Mouse (Mus musculus) brown adipose tissue, adult 24 weeks (tissue): ENCODE data around the gene Elmsan1. TPM values are rescaled to one million over a fixed set of nuclear protein-coding genes. Genes with fewer than 3 reads are reported as not detected.

Experiments
- H3K27ac ChIP-seq: fragments of 200-500 bp; replicated peaks from 2 replicates; pipeline ENCODE4 v1.5.1; 2012; ENCODE audit warnings: low read depth, mild to moderate bottlenecking, low read length
- H3K4me1 ChIP-seq: fragments of 200-500 bp; 2 replicates; pipeline ENCODE4 v1.6.1; 2012; ENCODE audit warnings: low read length, mixed read lengths; ENCODE audit not compliant: control insufficient read depth, insufficient read depth, insufficient read length
- H3K4me3 ChIP-seq: fragments of 200-500 bp; 2 replicates; pipeline ENCODE4 v1.5.1; 2012; ENCODE audit warnings: low read depth, mild to moderate bottlenecking, low read length, moderate library complexity; ENCODE audit not compliant: insufficient read depth
- polyA plus RNA-seq: library from polyadenylated mRNA; stranded (reverse); fragments of >200 nt; gene quantifications from 2 replicates; pipeline ENCODE4 v1.2.4, GENCODE M21; 2012; ENCODE audit not compliant: missing spikeins, insufficient read depth, insufficient read length

Gene Elmsan1
- polyA plus RNA-seq, 1 experiment, result 9.5 TPM

- no peak overlapping the region for H3K4me3 ChIP-seq
Observed at GRCm38 (mm10) chr12:84191190-84191589, 27.5 kb downstream of the Elmsan1 start.

GRCm38 (mm10) chr12:84190151-84190820 is 28.4 kb downstream of the Elmsan1 start:
- Histone ChIP-seq H3K4me3 (peak overlapping the region; percentile 12; the same call in 1 of the 2 replicates), H3K27ac (no peak overlapping the region), H3K4me1 (peaks cover 61% of the 10 kb centered on the region)

More at GRCm38 (mm10) chr12:84191190-84191589, 27.5 kb downstream of the Elmsan1 start:
- H3K4me1 ChIP-seq, result peaks cover 56% of the 10 kb centered on the region
- H3K27ac ChIP-seq, result no peak overlapping the region

DNA sequence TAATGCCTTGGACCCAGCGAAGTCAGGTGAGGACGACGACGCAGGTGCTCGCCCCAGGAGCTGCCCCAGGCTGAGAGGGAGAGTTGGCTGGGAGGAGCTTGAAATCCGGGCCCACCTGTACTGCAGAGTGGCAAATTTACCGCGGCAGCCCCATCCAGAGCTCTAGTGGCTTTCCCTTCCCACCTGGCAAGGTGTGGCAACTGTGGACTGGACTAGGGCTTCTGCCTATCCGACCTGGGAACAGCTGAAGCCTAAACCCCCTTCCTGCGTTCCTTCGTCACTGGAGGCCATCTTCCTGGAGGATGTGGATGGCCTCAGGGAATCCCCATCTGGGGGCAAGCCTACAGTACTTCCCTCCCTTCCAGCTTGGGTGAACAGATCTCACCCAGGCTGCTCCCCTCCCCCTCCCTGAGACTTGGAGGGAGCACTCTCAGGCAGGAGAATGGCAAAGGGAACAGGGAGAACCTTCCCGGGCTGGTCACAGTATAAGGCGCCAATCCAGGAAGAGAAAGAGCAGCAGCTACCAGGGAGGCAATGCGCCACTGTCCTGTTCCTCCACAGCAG is 29.7 kb downstream of the Elmsan1 start:
- peak overlapping the region; percentile 21; the same call in 1 of the 2 replicates for H3K27ac ChIP-seq
- H3K4me3 ChIP-seq, result no peak overlapping the region
- peaks cover 63% of the 10 kb centered on the region for H3K4me1 ChIP-seq

- Histone ChIP-seq H3K4me3 (no peak overlapping the region), H3K27ac (peak overlapping the region; percentile 20), H3K4me1 (peaks cover 64% of the 10 kb centered on the region)
Observed at GRCm38 (mm10) chr12:84187752-84188601, 30.7 kb downstream of the Elmsan1 start.

DNA sequence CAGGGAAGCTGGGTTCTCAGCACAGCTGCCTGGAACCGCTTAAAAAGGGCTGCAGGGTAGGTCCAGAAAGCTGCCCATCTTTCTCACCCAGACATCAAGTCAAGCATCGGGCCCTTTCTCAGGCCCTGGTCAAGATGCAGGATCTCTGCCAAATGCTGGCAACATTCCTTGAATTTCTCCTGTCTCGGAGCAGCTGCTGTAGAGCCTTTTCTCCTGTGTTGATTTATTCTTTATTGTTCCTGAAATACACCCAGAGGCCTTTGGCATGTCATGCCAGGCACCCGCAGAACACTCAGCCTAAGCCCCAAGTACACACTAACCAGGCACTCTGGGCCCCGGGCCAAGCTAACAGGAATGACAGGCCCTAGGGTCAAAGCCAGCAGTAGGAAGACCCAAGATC is 31.7 kb downstream of the Elmsan1 start:
- Histone ChIP-seq H3K4me3 (no peak overlapping the region), H3K4me1 (peaks cover 65% of the 10 kb centered on the region), H3K27ac (peak overlapping the region; percentile 1; the same call in 1 of the 2 replicates)

- Histone ChIP-seq H3K4me1 (peaks cover 69% of the 10 kb centered on the region), H3K27ac (no peak overlapping the region), H3K4me3 (no peak overlapping the region)
Observed at GRCm38 (mm10) chr12:84186536-84186935, 32.1 kb downstream of the Elmsan1 start.

- peaks cover 74% of the 10 kb centered on the region for H3K4me1 ChIP-seq
- no peak overlapping the region for H3K27ac ChIP-seq
- no peak overlapping the region for H3K4me3 ChIP-seq
Observed at GRCm38 (mm10) chr12:84185547-84185946, 33.1 kb downstream of the Elmsan1 start.

- Histone ChIP-seq H3K4me3 (no peak overlapping the region), H3K4me1 (peaks cover 75% of the 10 kb centered on the region), H3K27ac (no peak overlapping the region)
Observed at GRCm38 (mm10) chr12:84184979-84185378, 33.7 kb downstream of the Elmsan1 start.

- no peak overlapping the region for H3K27ac ChIP-seq
- H3K4me3 ChIP-seq, result no peak overlapping the region
- H3K4me1 ChIP-seq, result peaks cover 72% of the 10 kb centered on the region
Observed at GRCm38 (mm10) chr12:84181999-84182398, 36.7 kb downstream of the Elmsan1 start.

DNA sequence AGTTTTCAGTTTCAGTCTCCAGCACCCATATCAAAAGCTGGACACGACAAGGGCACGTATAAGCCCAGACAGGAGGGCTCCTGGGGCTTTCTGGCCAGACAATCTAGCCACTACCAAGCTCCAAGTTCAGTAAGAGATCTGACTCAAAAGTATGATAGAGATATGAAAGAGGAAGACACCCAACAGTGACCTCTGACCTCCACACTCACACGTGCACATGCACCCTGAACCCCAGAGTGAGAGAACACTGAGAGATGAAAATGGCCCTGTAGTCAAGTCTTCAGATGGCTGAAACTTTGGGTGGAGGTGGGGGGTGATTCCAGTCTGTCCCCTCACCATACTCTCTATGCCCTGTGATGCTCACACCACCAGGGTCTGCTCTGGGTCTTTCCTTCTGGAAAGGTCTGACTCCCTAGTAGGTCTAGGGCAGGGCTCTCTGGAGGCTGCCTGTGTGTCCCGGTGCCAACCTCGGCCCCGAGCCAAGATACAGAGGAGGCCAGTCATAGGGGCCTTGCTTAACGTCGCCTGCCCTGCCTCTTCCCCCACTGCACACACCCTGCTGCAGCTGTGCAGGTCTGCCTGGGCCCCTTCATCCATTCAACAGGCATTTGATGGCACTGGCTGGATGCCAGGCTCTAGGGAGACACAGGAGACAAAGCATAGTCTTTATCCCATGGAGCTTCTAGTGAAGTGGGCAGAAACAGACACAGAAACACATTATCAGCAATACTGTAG is 37.8 kb downstream of the Elmsan1 start:
- no peak overlapping the region for H3K4me3 ChIP-seq
- peaks cover 73% of the 10 kb centered on the region for H3K4me1 ChIP-seq
- H3K27ac ChIP-seq, result peak overlapping the region; percentile 55

DNA sequence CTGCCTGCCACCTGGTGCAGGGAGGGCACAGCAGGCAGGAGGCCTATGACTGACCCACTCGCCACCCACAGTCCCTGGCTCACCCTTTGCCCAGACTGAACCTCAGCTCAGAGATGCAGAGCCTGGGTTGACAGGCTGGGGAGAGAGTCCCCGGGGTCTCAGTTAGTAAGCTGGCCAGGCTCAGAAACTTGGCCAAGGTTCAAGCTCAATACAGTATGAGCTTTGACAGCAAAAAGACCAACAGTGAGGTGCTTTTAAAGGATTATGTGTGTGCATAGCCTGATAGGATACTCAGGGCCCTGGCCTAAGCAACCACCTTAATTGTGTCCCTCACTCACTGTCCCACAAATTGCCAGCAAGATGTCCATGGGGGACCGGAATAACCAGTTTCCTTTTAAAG is 38.6 kb downstream of the Elmsan1 start:
- H3K4me3 ChIP-seq, result no peak overlapping the region
- H3K4me1 ChIP-seq, result peaks cover 68% of the 10 kb centered on the region
- peak overlapping the region; percentile 55 for H3K27ac ChIP-seq

DNA sequence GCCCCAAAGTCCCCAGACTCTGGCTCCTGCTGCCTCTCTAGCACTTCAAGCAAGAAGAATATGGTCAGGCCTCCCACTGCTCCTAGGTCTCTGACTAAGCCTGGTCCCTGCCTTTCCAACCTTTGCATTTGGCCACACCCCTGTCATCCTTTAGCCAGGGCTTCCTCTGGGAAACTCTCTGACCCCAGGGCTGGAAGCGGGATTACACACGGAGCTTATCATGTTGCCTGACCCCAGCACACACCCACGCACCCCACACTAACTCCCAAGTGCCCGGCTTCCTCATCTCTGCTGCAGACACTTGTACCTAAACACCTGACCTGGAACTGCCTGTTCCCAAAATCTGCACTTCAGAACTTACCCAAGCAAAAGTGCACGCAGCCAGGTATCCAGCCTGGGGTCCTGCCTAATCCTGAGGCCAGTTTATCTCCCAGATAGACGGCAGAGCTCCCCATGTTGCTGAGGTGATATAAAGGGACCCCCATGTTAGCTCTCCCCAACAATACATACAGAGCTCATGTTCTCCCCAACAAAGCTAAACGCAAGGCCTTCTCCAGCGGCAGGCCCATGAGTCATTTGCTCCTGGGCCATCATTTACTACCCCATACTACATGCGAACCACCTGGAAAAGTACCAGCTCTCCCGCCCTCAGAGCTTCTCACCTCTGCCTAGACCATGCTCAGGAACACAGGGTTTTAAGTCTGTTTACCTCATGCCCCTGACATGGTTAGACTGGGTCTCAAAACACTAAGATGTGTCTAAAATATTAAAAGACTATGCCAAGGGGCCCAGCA is 39.8 kb downstream of the Elmsan1 start:
- no peak overlapping the region for H3K4me3 ChIP-seq
- peaks cover 71% of the 10 kb centered on the region for H3K4me1 ChIP-seq
- peak overlapping the region; percentile 25 for H3K27ac ChIP-seq

DNA sequence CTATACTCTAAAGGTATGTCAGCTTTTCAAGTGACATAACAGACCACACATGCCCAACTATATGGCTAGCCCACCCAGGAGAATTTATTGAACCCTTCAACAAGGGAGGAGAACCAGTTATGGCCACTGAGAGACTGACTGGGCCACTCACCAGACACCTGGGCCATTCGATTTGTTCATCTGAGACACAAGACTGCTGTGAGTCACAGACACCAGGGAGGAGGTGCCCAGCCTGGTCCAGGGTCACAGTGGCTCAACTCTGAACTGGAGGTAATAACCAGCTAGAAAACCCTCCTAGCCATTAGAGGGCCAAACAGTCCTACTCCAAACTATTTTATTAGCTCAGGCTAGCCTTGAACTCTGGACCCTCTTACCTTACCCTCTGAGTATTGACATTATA is 40.6 kb downstream of the Elmsan1 start:
- no peak overlapping the region for H3K4me3 ChIP-seq
- peaks cover 78% of the 10 kb centered on the region for H3K4me1 ChIP-seq
- peak overlapping the region; percentile 14; the same call in 1 of the 2 replicates for H3K27ac ChIP-seq
